Mouse (Mus musculus) kidney, postnatal 0 days (tissue): ENCODE measurements around the gene Spock2. TPM values are rescaled to one million over a fixed set of nuclear protein-coding genes. Genes with fewer than 3 reads are reported as not detected.

ENCODE experiments used
- ATAC-seq: fragments of 200-750 bp; cut with Nextera tagmentation; replicated peaks from 2 replicates; pipeline ENCODE4 v1.8.0; 2017; ENCODE audit warnings: low read depth, moderate number of reproducible peaks, moderate TSS enrichment, moderate library complexity; ENCODE audit not compliant: low FRiP score
- DNase-seq: peaks from one replicate; pipeline ENCODE4 v3.0.0-alpha.2; 2016; ENCODE audit warnings: low spot score
- H3K27ac ChIP-seq: fragments of 300-500 bp; sonication (generic); 2 replicates; pipeline ENCODE4 v1.5.1; 2014; ENCODE audit warnings: mild to moderate bottlenecking
- H3K27me3 ChIP-seq: fragments of 300-500 bp; sonication (generic); 2 replicates; pipeline ENCODE4 v1.6.1; 2014; ENCODE audit warnings: low read length, mixed read lengths; ENCODE audit not compliant: insufficient read depth
- H3K36me3 ChIP-seq: fragments of 300-500 bp; sonication (generic); 2 replicates; pipeline ENCODE4 v1.6.1; 2014; ENCODE audit warnings: low read length, mixed read lengths; ENCODE audit not compliant: insufficient read depth
- H3K4me1 ChIP-seq: fragments of 300-500 bp; sonication (generic); replicated peaks from 2 replicates; pipeline ENCODE4 v1.6.1; 2014; ENCODE audit warnings: antibody characterized with exemption, low read length, mixed read lengths; ENCODE audit not compliant: insufficient read depth
- H3K4me2 ChIP-seq: fragments of 300-500 bp; sonication (generic); 2 replicates; pipeline ENCODE4 v1.6.1; 2014; ENCODE audit warnings: mild to moderate bottlenecking, low read length, moderate library complexity, mixed read lengths
- H3K4me3 ChIP-seq: fragments of 300-500 bp; sonication (generic); replicated peaks from 2 replicates; pipeline ENCODE4 v1.5.1; 2014; ENCODE audit warnings: low read depth, low read length
- H3K9ac ChIP-seq: fragments of 300-500 bp; sonication (generic); 2 replicates; pipeline ENCODE4 v1.6.1; 2014; ENCODE audit warnings: low read depth, low read length
- H3K9me3 ChIP-seq: fragments of 300-500 bp; sonication (generic); replicated peaks from 2 replicates; pipeline ENCODE4 v1.6.1; 2016; ENCODE audit warnings: low read length, inconsistent platforms, mixed read lengths
- CTCF ChIP-seq: IDR thresholded peaks from 2 replicates; pipeline ENCODE4 v1.5.1; 2016; ENCODE audit warnings: antibody characterized with exemption, low read depth, mild to moderate bottlenecking, moderate library complexity
- WGBS: fragments of 180-500 bp; shearing (Covaris S2); extraction: QIAGEN DNeasy Blood & Tissue Kit; methylation state at CpG from one replicate; pipeline ENCODE4 v1.1.7; 2014; 5-methylcytosine and 5-hydroxymethylcytosine counted together
- polyA plus RNA-seq: library from polyadenylated mRNA; unstranded; fragments of >200 nt; fragmentation: Nextera tagmentation; extraction: Ambion mirVana; gene quantifications from 2 replicates; pipeline ENCODE4 v1.2.1, GENCODE M21; 2015

Spock2 gene
- polyA plus RNA-seq, 1 experiment from 2014 or later = 22.0 TPM

GRCm38 (mm10) chr10:60105391-60106145 is 451 bp upstream of the Spock2 start:
- DNase-seq (peak; percentile 87), ATAC-seq (peak; percentile 81)
- WGBS = 20% methylated on average over 20 of the region's 20 CpGs
- Histone ChIP-seq H3K4me1 (peaks cover 8% of the 10 kb centered on the region; the same call in 1 of the 2 replicates), H3K27me3 (no peaks in the 10 kb centered on the region; the same call in 1 of the 2 replicates), H3K9ac (no peak overlapping the region), H3K9me3 (no peaks in the 10 kb centered on the region), H3K36me3 (no peaks in the 10 kb centered on the region), H3K4me3 (0 out of 2 replicates have a peak overlapping the region, but pooled peaks have one; percentile 51), H3K27ac (0 out of 2 replicates have a peak overlapping the region, but pooled peaks have one; percentile 36), H3K4me2 (peak overlapping the region; percentile 99)
- TF ChIP-seq CTCF = no peak

GRCm38 (mm10) chr10:60106531-60107186 is 640 bp downstream of the Spock2 start:
- peaks cover 3% of the 10 kb centered on the region; the same call in 1 of the 2 replicates for H3K27me3 ChIP-seq
- peak; percentile 62 for ATAC-seq
- peak overlapping the region; percentile 72 for H3K27ac ChIP-seq
- under 1% methylated on average over 57 of the region's 57 CpGs for WGBS
- peak overlapping the region; percentile 63 for H3K9ac ChIP-seq
- H3K36me3 ChIP-seq = no peaks in the 10 kb centered on the region
- H3K4me2 ChIP-seq = peak overlapping the region; percentile 99
- TF ChIP-seq CTCF = peak; percentile 38; the same call in 1 of the 2 replicates
- H3K4me3 ChIP-seq = peak overlapping the region; percentile 51
- H3K9me3 ChIP-seq = no peaks in the 10 kb centered on the region
- DNase-seq = peak; percentile 57
- peaks cover 8% of the 10 kb centered on the region; the same call in 1 of the 2 replicates for H3K4me1 ChIP-seq

DNA sequence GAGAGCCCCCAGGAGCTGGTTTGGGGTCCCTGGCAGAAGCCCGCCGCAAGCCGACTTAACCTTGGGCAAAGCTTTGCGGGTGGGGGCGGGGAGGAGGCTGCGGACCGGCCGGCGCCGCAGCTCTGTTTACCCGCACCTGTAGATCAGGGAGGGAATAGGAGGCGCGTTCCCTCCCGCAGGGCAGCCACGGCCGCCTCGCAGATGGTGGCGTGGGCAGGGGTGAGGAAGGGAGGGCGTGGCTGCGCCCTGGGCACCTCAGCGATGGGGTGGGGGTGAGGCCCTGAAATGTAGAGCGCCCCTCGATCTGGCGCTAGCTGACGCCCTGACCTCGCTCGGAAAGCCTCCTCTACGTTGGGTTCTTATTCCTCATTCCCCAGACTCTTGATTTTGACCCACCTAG is 1.4 kb downstream of the Spock2 start:
- H3K27me3 ChIP-seq = peaks cover 3% of the 10 kb centered on the region; the same call in 1 of the 2 replicates
- WGBS = 2% methylated on average over 28 of the region's 28 CpGs
- ATAC-seq = no peak
- no peaks in the 10 kb centered on the region for H3K9me3 ChIP-seq
- peak overlapping the region; percentile 99 for H3K4me2 ChIP-seq
- peak overlapping the region; percentile 63 for H3K9ac ChIP-seq
- no peak overlapping the region for H3K27ac ChIP-seq
- no peaks in the 10 kb centered on the region for H3K36me3 ChIP-seq
- peaks cover 8% of the 10 kb centered on the region; the same call in 1 of the 2 replicates for H3K4me1 ChIP-seq
- TF ChIP-seq CTCF = no peak
- DNase-seq = no peak
- H3K4me3 ChIP-seq = peak overlapping the region; percentile 51

DNA sequence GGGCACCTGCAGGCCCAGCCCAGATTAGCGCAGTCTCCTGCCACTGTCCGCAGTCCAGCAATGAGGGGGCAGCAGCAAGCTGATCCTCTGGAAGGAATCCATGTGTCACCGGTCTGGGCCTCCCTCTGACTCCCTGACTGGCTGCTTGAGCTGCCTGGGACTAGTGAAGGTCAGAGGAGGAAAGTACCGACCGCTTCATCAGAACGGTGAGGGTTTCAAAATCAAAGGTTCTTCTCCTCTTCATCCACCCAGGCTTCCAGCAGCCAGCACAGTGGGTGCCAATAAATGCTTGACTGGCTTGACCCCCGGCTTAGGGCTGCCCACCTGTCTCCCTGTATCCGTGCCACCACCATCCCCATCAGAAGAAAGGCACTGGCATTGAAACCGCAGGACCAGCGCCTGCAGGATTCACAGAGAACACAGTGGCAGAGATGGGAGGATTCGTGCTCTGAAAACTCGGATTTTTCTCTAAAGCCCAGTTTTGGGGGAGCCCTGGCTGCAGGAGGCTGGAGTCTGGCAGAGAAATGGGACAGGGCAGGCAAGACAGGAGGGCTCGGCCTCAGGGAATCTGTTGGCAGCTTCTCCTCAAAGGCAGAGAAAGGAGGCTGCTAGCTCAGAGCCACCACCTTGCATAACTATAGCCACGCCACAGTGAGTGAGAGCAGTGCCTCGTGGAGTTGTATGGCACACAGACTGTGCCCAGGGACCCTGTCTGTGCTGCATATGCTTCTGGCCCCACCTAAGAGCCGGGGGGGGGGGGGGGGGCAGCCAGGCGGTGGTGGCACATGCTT is 2.5 kb downstream of the Spock2 start:
- 63% methylated on average over 16 of the region's 17 CpGs for WGBS
- no peak for TF ChIP-seq CTCF
- Histone ChIP-seq H3K9ac (no peak overlapping the region), H3K4me2 (peak overlapping the region; percentile 99), H3K4me1 (peaks cover 8% of the 10 kb centered on the region; the same call in 1 of the 2 replicates), H3K4me3 (no peak overlapping the region), H3K27ac (no peak overlapping the region), H3K27me3 (peaks cover 3% of the 10 kb centered on the region; the same call in 1 of the 2 replicates), H3K9me3 (no peaks in the 10 kb centered on the region), H3K36me3 (no peaks in the 10 kb centered on the region)
- ATAC-seq (no peak), DNase-seq (peak; percentile 75)

GRCm38 (mm10) chr10:60109336-60109735 is 3.3 kb downstream of the Spock2 start:
- DNase-seq = no peak
- TF ChIP-seq CTCF = no peak
- ATAC-seq = no peak
- Histone ChIP-seq H3K4me3 (no peak overlapping the region), H3K36me3 (no peaks in the 10 kb centered on the region), H3K27ac (no peak overlapping the region), H3K4me2 (no peak overlapping the region), H3K4me1 (peaks cover 8% of the 10 kb centered on the region; the same call in 1 of the 2 replicates), H3K27me3 (peaks cover 3% of the 10 kb centered on the region; the same call in 1 of the 2 replicates), H3K9me3 (no peaks in the 10 kb centered on the region), H3K9ac (no peak overlapping the region)
- 68% methylated on average over 8 of the region's 8 CpGs for WGBS
